Mouse (Mus musculus): Measurements from ENCODE around the gene Actn1.

The Actn1 gene

DNA sequence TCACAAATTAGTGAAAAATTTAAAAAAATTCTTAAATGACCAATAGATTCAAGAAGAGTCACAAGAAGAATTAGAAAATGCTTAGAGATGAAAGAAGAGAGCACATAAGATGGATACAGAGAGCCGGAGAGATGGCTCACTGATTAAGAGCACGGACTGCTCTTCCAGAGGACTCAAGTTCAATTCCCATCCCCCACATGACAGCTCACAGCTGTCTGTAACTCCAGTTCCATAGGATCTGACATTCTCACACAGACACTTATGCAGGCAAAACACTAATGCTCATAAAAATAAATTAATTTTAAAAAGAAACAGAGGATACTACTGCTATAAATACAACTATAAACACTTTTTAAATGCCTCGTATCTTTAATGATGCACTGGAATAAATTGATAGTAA, 115.3 kb downstream of the Actn1 start:
- no peak for DNase-seq (ENCODE audit: low read depth in 1 of 2, low spot score in 2 of 2)

DNA sequence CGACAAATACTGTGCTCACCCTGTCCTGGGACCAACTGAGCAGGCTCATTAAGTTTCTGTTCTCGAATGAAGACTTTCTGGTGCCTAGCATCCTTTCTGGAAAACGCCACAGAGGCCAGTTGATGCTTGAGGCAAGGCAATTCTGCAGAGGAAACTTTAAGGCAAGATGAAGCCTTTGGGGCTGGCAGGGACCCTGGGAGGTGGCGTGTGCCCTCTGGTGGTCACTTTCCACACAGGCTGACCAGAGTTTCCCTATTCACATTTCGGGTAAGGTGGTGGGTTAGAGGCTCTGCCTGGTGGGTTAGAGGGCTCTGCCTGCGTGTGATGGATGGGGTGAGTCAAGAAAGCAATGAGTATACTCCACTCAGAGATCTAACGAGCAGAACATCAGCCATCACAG, 118.7 kb downstream of the Actn1 start:
- DNase-seq (ENCODE audit: low read depth in 1 of 2, low spot score in 2 of 2) = no peak

DNA sequence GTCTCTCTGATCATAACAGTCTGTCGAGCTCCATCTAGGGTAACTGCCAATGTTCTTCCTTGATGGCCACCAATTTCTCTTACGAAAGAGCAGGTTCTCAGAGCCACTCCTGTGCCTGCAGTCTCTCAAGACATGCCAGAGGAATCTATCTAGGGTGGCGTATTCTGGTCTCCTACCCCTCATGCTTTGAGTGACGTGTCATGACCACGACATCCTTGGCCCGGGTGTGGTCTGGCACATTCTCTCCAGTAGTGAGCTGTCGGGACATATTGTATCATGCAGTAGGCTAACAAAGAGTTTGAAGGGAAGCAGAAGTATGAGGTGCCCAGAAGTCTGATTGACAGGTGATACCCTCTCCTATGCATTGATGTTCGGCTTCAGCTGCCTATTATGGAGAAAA, 119.2 kb downstream of the Actn1 start:
- DNase-seq (ENCODE audit: low read depth in 1 of 2, low spot score in 2 of 2) = no peak

DNA sequence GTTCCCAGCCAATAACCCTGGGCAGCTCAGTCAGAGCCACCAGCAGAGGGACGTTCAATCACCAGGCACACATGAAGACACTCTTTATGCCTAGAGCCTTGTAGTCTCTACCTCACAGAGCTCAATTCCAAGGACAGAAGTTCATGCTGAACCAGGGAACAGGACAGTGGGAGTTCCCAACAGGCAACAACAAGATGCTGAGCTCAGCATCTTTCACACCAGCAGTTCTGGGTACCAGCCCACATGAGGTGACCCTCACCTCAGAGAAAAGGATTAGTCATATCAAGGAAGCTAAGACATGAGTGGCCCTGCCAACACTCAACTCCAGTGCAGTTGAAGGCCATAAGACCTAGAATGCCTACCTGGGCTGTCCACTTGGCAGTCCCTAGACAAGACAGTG, 122.4 kb downstream of the Actn1 start:
- DNase-seq (ENCODE audit: low read depth in 1 of 2, low spot score in 2 of 2) = no peak

DNA sequence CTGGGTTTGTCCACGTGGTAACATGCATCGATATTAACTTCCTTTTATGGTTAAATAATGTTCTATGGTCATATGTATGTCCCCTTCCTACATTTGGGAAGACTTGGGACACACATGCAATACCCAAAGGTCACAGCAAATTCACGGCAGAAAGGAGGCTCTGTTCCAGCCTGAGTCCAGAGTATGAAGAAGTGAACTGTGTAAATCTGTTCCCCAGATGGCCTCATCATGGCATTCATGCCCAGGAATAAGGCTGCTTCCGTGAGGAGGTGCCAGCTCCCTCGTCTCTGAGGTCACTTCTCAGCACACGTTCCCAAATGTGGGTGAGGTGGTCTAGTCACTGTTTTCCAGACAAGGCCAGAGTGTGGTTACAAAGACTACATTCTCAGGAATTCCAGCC, 122.9 kb downstream of the Actn1 start:
- DNase-seq (ENCODE audit: low read depth in 1 of 2, low spot score in 2 of 2) = no peak

DNA sequence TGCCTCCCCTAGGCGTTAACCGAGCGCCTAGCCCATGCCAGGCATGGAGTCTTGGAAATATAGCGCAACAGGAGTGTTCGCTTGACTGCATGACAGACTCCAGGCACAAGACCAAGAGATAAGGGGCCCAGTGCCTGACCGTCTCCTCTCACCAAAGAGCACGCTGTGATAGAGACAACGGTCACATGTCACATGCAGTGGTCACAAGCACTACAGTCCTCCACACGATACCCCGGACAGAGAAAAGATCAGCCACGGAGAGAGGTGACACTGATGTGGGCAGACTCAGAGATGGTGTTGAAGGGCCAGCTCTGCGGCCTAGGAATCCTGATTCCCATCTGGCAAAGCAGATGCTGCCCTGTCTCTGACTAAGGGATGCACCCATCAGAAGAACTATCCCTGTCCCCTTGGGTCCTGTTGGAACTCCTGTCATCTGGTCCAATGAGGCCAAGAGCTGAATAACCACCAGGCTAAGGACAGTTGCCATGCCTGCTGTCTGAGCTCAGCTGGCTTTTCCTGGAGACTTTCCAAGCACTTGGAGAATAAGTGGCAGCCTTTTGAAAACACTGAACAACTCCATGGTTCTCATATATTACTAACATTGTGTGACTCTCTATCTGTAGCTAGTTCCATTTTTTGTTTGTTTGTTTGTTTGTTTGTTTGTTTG, 123.8 kb downstream of the Actn1 start:
- no peak for DNase-seq (ENCODE audit: low read depth in 1 of 2, low spot score in 2 of 2)

DNA sequence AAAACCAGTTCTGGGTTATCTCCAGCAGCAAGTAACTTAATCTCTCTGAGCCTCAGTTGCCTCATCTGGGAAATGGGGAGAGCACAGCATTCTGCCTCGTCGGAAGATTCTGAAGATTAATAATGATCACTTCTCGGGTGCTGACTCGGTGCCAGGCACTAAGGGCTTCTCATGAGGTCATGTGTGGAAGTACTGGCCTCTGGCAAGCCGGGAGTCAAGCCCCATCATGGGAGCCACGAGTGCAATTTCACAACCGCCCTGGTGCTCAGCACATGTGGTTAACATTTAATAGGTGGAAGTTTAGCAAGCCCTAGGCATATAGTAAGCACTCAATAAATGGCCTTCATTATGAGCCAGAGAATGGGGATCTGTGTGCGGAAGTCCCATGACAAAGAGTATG, 125.0 kb downstream of the Actn1 start:
- no peak for DNase-seq (ENCODE audit: low read depth in 1 of 2, low spot score in 2 of 2)

DNA sequence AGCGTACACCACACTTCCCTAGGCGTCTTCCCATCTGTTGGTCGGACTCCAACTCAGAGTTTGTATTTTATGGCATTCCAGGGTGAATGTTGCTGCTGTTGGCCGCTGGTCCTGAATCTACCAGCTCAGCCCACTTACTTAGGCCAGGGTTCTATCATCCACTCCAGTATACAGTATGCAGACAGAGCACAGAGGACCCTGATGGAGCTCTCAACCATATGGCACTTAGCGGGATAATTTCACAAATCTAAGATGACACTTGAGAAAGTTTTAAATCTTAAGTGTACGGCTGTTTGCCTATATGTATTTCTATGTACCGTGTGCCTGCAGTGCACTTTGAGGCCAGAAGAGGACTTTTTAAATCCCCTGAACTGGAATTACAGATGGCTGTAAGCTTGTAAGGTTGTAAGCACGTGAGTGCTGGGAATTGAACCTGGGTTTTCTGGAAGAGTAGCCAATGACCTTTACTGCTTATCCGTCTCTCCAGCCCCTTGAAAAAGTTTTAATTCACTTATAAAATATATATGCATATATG, 127.1 kb downstream of the Actn1 start:
- DNase-seq (ENCODE audit: low read depth in 1 of 2, low spot score in 2 of 2) = no peak

DNA sequence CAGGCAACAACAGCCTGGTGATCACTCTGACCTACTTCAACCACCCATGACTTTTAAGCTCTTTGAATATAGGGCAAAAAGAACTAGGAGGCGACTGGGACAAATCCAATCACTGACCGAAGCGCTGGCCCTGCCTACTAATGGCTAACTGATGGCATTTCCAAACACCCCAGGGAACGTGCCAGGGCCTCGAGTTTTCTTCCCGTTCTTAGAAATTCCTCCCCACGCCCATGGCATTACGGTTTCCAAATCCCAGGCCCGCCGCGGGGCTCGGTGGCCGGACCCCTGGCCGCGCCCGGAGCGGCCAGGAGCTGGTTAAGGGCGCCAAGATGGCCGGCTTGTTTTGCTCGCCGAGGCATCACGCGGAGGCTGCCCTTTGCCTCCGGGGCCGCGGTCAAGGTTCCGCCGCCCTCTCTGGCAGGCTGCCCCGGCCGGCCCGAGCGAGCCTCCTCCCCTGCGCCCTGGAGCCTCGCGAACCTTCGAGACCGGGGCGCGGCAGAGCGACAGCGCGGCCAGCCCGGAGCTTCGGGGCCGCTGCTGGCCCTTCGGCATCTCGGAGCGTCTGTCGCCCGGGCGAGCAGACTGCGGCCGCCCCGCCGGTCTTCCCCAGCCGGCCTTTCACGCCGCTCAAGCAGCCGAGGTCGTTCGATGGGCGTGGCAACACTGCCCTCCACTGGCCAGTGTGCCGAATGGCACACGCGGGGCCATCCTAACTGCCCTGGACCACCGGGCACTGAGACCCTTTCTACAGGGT, 127.7 kb downstream of the Actn1 start:
- DNase-seq (ENCODE audit: low read depth in 1 of 2, low spot score in 2 of 2) = peak in 1 of 2 experiments; percentile 82

DNA sequence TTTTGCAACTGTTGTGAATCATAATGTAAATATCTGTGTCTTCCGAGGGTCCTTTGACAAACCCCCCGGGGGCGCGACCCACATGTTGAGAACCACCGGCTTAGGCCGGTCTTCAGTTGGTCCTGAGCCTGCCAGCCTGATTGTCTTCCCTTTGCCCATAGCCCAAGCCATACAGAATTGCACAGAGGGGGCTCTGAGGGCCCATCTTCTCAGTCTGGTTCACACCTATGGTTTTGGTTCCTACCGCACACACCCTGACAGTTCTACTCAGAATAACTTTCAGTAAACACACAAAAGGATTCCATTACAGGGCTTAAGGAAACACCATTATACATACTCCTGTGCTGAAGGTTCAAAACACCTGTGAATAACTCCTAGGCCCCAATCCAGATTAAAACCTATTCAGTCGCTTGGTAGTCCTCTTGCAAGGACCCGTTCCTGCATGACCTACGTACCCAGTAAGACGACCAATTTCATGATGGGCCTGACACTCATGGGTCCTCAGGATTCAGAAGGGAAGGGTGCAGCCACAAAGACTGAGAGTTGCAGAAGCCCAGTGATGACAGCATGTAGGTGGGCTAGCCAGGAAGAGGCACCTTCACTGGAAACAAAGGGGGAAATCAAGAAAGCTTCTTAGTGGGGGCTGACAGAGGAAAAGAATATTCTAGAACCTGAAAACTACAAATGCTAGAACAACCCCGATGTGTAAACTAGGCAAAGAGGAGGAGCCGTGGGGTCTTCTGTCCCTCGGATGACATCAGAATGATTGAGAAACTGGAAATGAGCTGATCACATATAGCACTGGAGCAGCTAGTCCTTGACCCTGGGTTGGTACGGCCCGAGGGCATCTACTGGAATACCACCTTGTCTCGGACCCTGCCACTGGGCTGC, 128.6 kb downstream of the Actn1 start:
- no peak for DNase-seq (ENCODE audit: low read depth in 1 of 2, low spot score in 2 of 2)

DNA sequence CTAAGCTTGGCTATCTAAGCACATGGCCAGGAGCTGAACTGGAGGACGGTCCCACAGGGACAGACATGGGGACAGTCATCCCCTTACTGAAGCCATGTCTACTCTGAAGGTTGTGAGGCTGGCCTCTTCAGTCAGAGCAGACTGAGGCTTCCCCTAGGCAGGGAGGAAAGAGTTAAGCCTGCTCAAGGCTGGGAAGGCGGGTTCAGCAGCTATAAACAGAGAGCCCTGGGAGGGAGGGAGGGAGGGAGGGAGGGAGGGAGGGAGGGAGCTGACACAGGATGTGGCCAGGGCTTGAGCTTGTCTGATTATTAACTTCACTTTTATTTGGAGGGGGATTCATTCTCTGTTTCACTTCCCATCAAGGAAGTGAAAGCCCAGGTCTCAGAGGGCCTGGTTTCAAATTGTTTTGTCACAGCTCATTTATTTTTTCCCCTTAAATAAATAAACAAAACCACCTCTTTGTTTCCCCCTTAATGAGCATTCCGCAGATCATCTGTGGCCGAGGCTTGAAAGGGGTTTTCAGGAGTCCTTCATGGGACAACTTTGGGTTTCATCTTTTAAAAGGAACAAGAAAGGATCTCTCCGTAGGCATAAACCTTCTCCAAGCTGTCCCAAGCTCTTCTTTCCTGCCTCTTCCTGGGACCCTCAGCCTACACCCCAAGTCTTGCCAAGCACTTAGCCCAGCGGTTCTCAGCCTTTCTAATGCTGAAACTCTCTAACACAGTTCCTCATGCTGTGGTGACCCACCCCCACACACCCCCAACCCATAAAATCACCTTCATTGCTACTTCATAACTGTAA, 129.4 kb downstream of the Actn1 start:
- DNase-seq (ENCODE audit: low read depth in 1 of 2, low spot score in 2 of 2) = no peak

DNA sequence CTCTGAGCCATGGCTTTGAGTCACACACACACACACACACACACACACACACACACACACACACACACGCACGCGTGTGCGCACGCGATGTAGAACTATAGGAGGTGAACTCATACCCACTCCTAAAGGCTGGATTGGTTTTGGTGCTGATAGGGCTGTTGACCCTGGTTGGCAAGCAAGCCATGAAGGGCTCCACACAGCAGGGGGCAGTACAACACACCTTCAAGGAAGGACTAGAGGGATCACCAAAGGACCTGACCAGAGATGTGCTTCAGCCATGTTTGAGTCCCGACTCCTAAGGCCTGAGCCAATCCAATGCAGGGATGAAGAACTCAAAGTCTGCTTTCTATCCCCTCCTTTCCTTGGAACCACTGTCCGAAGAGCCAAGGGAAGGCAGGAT, 130.6 kb downstream of the Actn1 start:
- no peak for DNase-seq (ENCODE audit: low read depth in 1 of 2, low spot score in 2 of 2)

DNA sequence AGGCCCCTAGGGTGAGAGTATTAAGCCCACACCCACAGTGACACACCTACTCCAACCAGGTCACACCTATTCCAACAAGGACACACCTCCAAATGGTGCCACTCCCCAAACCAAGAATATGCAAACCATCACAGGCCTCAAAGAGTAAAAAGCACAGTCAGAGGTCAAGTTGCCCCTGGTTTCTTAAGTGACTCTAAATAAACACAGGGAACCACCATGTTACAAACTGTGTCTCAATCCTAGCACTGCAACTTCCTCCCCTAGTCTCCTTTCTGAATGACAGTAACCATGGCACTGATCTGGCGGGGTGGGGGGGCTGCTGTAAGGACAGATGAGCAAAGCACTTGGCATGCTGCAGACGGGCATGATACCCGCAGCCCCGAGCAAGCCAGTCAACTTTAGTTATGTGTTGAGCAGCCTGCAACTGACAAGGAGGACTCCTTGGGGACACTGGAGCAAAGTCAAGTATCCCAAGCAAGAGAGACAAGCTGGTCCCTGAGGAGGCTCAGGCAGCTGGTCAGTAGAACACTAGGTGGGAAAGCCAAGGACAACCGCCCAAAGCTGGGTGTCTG, 132.9 kb downstream of the Actn1 start:
- DNase-seq (ENCODE audit: low read depth in 1 of 2, low spot score in 2 of 2) = no peak

DNA sequence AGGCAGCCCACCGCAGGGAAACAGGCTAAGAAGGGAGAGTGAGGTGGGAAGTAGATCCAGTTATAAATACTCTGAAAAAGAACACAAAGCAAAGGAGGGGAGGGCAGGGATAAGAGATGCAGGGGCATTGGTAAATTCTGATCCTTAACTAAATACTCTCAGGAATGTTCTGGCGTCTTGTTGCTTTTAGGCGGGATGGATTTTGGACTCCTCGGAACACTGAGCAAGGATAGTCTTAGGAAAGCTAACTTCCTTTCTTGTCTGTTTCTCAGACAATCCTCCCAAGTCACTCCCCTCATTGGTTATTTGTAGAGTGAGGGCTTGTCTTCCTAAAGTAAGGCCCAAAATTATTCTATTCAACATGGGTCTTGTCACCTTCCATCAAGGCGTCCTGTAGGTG, 134.9 kb downstream of the Actn1 start:
- no peak for DNase-seq (ENCODE audit: low read depth in 1 of 2, low spot score in 2 of 2)

DNA sequence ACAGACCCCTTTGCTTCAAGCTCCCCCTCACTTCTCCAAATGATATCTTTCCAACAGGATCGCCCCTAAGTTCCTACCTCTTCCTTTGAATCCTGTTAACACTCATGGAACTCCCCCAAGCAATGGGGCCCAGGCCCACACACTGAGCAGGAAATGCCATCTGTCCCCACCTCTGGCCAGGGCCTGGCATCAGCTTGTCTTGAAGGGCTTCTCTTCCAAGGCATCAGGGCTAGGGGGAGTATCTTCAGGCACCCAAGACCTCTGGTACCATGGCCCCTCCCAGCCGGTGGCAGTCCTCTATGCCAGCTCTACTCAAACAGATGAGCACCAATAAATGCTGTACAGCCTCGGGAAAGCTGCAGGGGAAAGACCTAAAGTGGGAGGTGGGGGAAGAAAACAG, 135.4 kb downstream of the Actn1 start:
- no peak for DNase-seq (ENCODE audit: low read depth in 1 of 2, low spot score in 2 of 2)

DNA sequence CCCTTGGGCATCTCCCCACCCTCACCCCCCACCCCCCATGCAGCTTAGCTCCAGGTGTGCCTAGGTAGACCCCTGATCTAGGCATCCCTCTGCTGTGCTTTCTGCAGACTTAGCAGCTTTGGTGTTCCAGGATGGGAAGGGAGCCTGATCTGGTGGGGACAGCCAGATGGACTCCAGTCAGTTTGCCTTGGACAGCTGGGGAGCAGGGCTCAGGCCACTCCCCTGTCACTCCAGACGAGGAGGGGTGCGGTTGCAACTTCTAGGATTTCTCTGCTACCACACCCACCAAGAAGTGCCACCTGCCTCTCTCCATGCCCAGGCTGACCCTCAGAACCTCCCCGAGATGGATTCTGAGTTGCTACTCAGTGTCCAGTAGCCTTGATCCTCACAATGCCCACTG, 136.0 kb downstream of the Actn1 start:
- no peak for DNase-seq (ENCODE audit: low read depth in 1 of 2, low spot score in 2 of 2)

DNA sequence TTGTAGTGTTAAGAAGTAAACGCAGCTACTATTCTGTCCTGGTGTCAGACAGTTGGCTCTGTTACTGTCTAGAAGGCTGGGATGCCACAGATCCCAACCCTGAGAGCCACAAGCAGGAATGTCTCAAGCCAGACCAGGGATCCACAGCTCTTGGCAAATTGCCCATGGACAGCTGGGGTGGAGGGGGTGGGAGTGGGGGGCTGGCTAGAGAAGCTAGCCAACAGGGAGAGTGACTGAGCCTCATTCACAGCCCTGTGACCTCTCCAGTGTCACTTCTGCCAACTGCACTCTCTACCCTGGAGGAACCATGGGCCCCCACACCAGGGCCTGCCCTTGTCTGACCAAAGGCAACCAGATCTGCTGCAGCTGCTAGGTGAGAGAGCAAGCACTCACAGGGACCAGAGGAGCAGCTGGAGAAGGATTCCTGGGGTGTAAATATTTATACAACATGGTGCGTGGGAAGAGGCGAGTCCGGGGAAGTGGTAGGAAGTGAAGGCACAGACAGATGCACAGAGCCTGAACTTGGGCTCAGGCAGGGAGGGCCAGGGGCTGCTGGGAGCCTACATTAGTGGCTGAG, 136.9 kb downstream of the Actn1 start:
- no peak for DNase-seq (ENCODE audit: low read depth in 1 of 2, low spot score in 2 of 2)

DNA sequence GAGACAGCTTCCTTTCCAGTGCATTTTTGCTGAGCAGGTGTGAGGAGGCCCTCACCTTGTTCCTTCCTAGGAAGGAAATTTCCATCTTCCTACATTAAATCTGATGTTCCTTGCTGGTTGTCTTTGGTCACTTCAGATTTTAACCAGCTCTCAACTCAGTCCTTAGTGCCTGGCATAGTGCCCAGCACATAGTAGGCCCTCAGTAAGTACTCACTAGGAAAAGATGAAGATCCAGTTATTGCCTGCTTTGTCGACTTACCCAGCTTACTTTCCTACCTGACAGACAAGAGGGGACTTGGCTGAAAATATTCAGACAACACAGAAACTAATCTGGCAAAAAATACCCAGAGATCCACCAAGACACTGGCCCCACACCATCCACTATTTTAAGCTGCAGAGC, 138.7 kb downstream of the Actn1 start:
- DNase-seq (ENCODE audit: low read depth in 1 of 2, low spot score in 2 of 2) = no peak

DNA sequence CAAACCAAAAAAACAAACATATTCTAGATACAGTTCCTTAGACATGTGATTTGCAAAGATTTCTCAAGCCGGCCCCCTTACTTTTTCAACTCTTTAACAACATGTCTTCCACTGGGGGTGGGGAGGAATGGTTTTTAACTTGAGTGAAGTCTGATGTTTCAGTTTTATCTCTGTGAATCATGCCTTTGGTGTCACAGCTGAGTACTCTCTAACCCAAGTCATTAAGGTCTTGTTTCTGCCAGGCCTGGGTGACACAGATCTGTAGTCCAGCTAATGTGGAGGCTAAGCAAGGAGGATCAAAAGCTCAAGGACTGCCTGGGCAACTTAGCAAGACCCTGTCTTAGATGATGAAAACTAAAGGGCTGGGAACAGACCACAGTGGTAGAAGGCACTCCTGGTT, 141.6 kb downstream of the Actn1 start:
- no peak for DNase-seq (ENCODE audit: low read depth in 1 of 2, low spot score in 2 of 2)
